Mouse (Mus musculus) bone marrow macrophage, adult 2 months (primary cell): Measurements from ENCODE around the gene Sbno2. TPM values are rescaled to one million over a fixed set of nuclear protein-coding genes. Genes with fewer than 3 reads are reported as not detected.

Source experiments
- H3K27ac ChIP-seq: 2 replicates; pipeline ENCODE4 v1.5.1; 2012; ENCODE audit warnings: low read depth, low read length; ENCODE audit not compliant: insufficient read depth
- H3K4me1 ChIP-seq: 2 replicates; pipeline ENCODE4 v1.6.1; 2012; ENCODE audit warnings: low read length; ENCODE audit not compliant: control insufficient read depth, insufficient read depth
- H3K4me3 ChIP-seq: 2 replicates; pipeline ENCODE4 v1.5.1; 2012; ENCODE audit warnings: mild to moderate bottlenecking, low read length, moderate library complexity; ENCODE audit not compliant: insufficient read depth
- CTCF ChIP-seq: IDR thresholded peaks from 2 replicates; pipeline ENCODE4 v1.5.1; 2012; ENCODE audit warnings: low read depth, mild to moderate bottlenecking, low read length, moderate library complexity
- POLR2A ChIP-seq: IDR thresholded peaks from 2 replicates; pipeline ENCODE4 v1.6.1; 2012; ENCODE audit warnings: mild to moderate bottlenecking, low read depth, low read length, borderline replicate concordance
- polyA plus RNA-seq: library from polyadenylated mRNA; stranded (reverse); fragments of >200 nt; gene quantifications from 2 replicates; pipeline ENCODE4 v1.2.4, GENCODE M21; 2012; ENCODE audit not compliant: missing spikeins, insufficient read depth, insufficient read length

The Sbno2 gene
- polyA plus RNA-seq, 1 experiment: 54.5 TPM

GRCm38 (mm10) chr10:80027681-80028520 is 77.5 kb downstream of the Sbno2 start:
- no peak overlapping the region for H3K4me3 ChIP-seq
- H3K4me1 ChIP-seq: peaks cover 42% of the 10 kb centered on the region
- H3K27ac ChIP-seq: no peak overlapping the region
- no peak for TF ChIP-seq CTCF

DNA sequence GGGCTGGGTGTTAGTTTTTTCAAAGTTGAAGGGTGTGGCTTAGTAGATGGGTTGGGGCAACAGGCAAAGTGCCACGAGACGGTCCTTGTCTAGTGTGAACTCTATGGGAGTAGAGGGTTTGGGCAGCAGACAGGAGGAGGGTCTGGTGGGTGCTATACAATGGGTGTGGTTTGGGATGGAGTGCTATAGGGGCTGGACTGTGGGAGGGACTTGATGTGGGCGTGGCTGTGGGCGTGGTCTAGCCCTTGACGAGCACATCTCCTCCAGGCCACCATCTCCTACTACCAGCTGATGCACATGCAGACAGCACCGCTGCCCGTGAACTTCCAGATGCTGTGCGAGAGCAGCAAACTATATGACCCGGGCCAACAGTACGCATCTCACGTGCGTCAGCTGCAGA is 79.5 kb downstream of the Sbno2 start:
- Histone ChIP-seq H3K4me3 (no peak overlapping the region), H3K27ac (no peak overlapping the region), H3K4me1 (peaks cover 27% of the 10 kb centered on the region)
- TF ChIP-seq POLR2A: no peak
- no peak for TF ChIP-seq CTCF

GRCm38 (mm10) chr10:80025463-80025862 is 79.9 kb downstream of the Sbno2 start:
- Histone ChIP-seq H3K4me1 (peaks cover 29% of the 10 kb centered on the region), H3K4me3 (no peak overlapping the region), H3K27ac (no peak overlapping the region)
- TF ChIP-seq CTCF: no peak
- no peak for TF ChIP-seq POLR2A

DNA sequence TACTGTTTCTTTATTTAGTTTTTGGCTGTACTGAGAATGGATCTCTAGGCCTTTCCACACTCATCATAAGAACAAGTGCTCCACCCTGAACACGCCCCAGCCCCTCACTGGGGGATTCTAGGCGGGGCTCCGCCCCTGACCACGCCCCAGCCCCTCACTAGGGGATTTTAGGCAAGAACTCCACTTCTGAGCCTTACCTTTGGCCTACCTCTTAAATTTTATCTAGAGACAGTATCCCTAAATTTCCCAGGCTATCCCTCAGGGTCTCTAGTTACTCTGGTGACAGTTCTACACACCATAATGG is 80.4 kb downstream of the Sbno2 start:
- no peak for TF ChIP-seq POLR2A
- TF ChIP-seq CTCF: no peak
- H3K4me3 ChIP-seq: no peak overlapping the region
- peak overlapping the region; percentile 84 for H3K27ac ChIP-seq
- H3K4me1 ChIP-seq: peaks cover 30% of the 10 kb centered on the region

GRCm38 (mm10) chr10:80024229-80025043 is 80.9 kb downstream of the Sbno2 start:
- peak overlapping the region; percentile 40 for H3K4me3 ChIP-seq
- peak overlapping the region; percentile 84 for H3K27ac ChIP-seq
- no peak for TF ChIP-seq POLR2A
- TF ChIP-seq CTCF: no peak
- peaks cover 32% of the 10 kb centered on the region for H3K4me1 ChIP-seq

DNA sequence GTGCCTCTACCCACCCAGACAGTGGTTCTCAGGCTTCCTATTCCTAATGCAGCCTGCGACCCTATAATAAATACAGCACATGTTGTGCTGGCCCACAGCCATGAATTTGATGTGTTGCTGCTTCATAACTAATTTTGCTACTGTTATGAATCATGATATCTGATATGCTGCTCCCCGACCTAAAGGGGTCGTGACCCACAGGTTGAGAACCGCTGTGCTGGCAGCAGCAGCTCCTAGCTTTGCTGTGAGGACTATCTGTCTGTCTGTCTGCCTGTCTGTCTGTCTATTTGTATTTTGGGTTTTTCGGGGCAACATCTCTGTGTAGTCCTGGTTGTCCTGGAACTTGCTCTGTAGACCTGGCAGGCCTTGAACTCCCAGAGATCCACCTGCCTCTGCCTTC is 81.6 kb downstream of the Sbno2 start:
- H3K4me1 ChIP-seq: peaks cover 37% of the 10 kb centered on the region
- H3K4me3 ChIP-seq: peak overlapping the region; percentile 40; the same call in 1 of the 2 replicates
- H3K27ac ChIP-seq: peak overlapping the region; percentile 84
- TF ChIP-seq POLR2A: no peak
- no peak for TF ChIP-seq CTCF

- Histone ChIP-seq H3K27ac (peak overlapping the region; percentile 7; the same call in 1 of the 2 replicates), H3K4me3 (no peak overlapping the region), H3K4me1 (peaks cover 37% of the 10 kb centered on the region)
- TF ChIP-seq CTCF: no peak
- no peak for TF ChIP-seq POLR2A
Observed at GRCm38 (mm10) chr10:80022806-80023205, 82.6 kb downstream of the Sbno2 start.

DNA sequence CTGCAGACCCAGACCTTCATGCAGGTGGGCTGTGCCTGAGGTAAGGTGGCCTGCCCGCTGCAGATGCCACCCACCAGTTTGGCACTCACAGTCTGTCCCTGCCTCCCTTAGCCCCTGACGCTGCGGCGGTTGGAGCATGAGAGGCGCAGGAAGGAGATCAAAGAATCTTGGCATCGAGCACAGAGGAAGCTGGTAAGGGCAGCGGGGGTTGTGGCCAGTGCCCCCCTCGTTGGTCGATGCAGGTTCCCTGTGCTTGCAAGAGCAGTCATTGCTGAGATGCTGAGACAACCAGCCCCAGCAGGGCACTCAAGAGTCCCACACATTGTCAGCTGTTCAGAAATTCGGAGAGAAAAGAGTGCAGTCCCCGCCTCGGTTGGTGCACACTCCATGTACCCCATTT is 83.2 kb downstream of the Sbno2 start:
- Histone ChIP-seq H3K4me1 (peaks cover 37% of the 10 kb centered on the region), H3K27ac (no peak overlapping the region), H3K4me3 (no peak overlapping the region)
- TF ChIP-seq CTCF (no peak), POLR2A (no peak)

DNA sequence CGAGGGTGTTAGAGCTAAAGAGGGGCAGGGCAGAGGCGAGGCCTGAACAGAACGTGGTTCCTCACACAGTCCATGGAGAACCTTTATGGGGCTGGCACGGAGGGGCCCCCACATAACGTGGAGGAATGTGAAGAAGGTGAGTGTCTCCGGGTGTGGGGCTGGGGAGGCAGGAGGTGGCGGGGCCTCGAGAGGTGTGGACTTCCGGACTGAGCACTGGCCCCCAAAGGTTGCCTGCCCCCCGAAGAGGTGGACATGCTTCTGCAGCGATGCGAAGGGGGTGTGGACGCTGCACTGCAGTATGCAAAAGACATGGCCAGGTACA is 84.1 kb downstream of the Sbno2 start:
- peaks cover 38% of the 10 kb centered on the region for H3K4me1 ChIP-seq
- no peak overlapping the region for H3K4me3 ChIP-seq
- no peak overlapping the region for H3K27ac ChIP-seq
- TF ChIP-seq POLR2A: no peak
- TF ChIP-seq CTCF: no peak
